ENCODE assay signal across 8 mouse cellular contexts in genomic region chr17:5298891-5299559, GRCm38 (mm10).
DNase-seq lines count a peak whose midpoint lies in the region; ATAC-seq and TF ChIP-seq lines count a peak whose summit lies in the region.
"Had no signal": no experiment of that assay in that cellular context is flagged by ENCODE, and none has a peak within 500 bp of the region (broad histone marks: within the 10 kb centered on the region; RNA-seq: fewer than 3 reads in every experiment).

No protein-coding gene starts in this region.

- H3K36me3 ChIP-seq in hindbrain, embryonic 13.5 days: no peaks in the 10 kb centered on the region; the same call in none of the 2 replicates
- 0 out of 2 replicates have a peak, but pooled peaks cover 2% of the 10 kb centered on the region for H3K36me3 ChIP-seq in hindbrain, embryonic 12.5 days
- H3K36me3 ChIP-seq in midbrain, embryonic 11.5 days (ENCODE audit: control insufficient read depth, insufficient read depth, low read length): no peaks in the 10 kb centered on the region
- H3K36me3 ChIP-seq in midbrain, embryonic 10.5 days: peaks cover 32% of the 10 kb centered on the region
- H3K36me3 ChIP-seq in myocyte (ENCODE audit: control insufficient read depth, insufficient read depth): no peaks in the 10 kb centered on the region

- H3K27ac ChIP-seq in hindbrain, embryonic 13.5 days: peak overlapping the region; percentile 31; the same call in 1 of the 2 replicates
- no peak overlapping the region for H3K27ac ChIP-seq in hindbrain, embryonic 12.5 days
- no peak overlapping the region for H3K27ac ChIP-seq in midbrain, embryonic 11.5 days (ENCODE audit: low read depth, low read length)
- H3K27ac ChIP-seq in midbrain, embryonic 10.5 days (replicated peaks): no peak overlapping the region
- H3K27ac ChIP-seq: heart, embryonic 10.5 days had no signal

- no peak for TF ChIP-seq POLR2A in myocyte (IDR thresholded peaks at IDR 0.05; ENCODE audit: insufficient read length, low read depth)

- ATAC-seq in hindbrain, embryonic 13.5 days (ENCODE audit: low FRiP score): no peak
- ATAC-seq in hindbrain, embryonic 12.5 days (ENCODE audit: low FRiP score): no peak
- no peak for ATAC-seq in midbrain, embryonic 11.5 days (ENCODE audit: low FRiP score)

- H3K9me3 ChIP-seq in hindbrain, embryonic 13.5 days: no peaks in the 10 kb centered on the region
- no peaks in the 10 kb centered on the region for H3K9me3 ChIP-seq in hindbrain, embryonic 12.5 days (replicated peaks)
- no peaks in the 10 kb centered on the region for H3K9me3 ChIP-seq in midbrain, embryonic 11.5 days (ENCODE audit: control insufficient read depth, low read length)
- H3K9me3 ChIP-seq in midbrain, embryonic 10.5 days (replicated peaks): no peaks in the 10 kb centered on the region
- H3K9me3 ChIP-seq: heart, embryonic 10.5 days had no signal

- H3K4me2 ChIP-seq in hindbrain, embryonic 13.5 days: no peak overlapping the region
- no peak overlapping the region for H3K4me2 ChIP-seq in hindbrain, embryonic 12.5 days (replicated peaks)
- H3K4me2 ChIP-seq in midbrain, embryonic 11.5 days: no peak overlapping the region
- no peak overlapping the region for H3K4me2 ChIP-seq in myocyte (ENCODE audit: low read depth)

- peaks cover 58% of the 10 kb centered on the region for H3K4me1 ChIP-seq in hindbrain, embryonic 13.5 days (replicated peaks)
- H3K4me1 ChIP-seq in hindbrain, embryonic 12.5 days: peaks cover 26% of the 10 kb centered on the region
- peaks cover 11% of the 10 kb centered on the region for H3K4me1 ChIP-seq in midbrain, embryonic 11.5 days (ENCODE audit: control insufficient read depth, insufficient read depth, low read length)
- H3K4me1 ChIP-seq in midbrain, embryonic 10.5 days: peaks cover 36% of the 10 kb centered on the region

- WGBS in hindbrain, embryonic 13.5 days: 79% methylated on average over 5 of the region's 5 CpGs
- 89% methylated on average over 5 of the region's 5 CpGs for WGBS in hindbrain, embryonic 12.5 days
- WGBS in midbrain, embryonic 11.5 days: 86% methylated on average over 5 of the region's 5 CpGs
- WGBS in midbrain, embryonic 10.5 days: 89% methylated on average over 5 of the region's 5 CpGs

- no peak overlapping the region for H3ac ChIP-seq in myocyte (ENCODE audit: control insufficient read depth, insufficient read length)

- H3K9ac ChIP-seq in hindbrain, embryonic 13.5 days: 0 out of 2 replicates have a peak overlapping the region, but pooled peaks have one; percentile 40
- H3K9ac ChIP-seq in hindbrain, embryonic 12.5 days: no peak overlapping the region
- no peak overlapping the region for H3K9ac ChIP-seq in midbrain, embryonic 11.5 days (ENCODE audit: low read length)

- H3K27me3 ChIP-seq in hindbrain, embryonic 13.5 days: no peaks in the 10 kb centered on the region
- no peaks in the 10 kb centered on the region for H3K27me3 ChIP-seq in hindbrain, embryonic 12.5 days
- no peaks in the 10 kb centered on the region for H3K27me3 ChIP-seq in midbrain, embryonic 11.5 days (ENCODE audit: control insufficient read depth, insufficient read depth, low read length)
- no peaks in the 10 kb centered on the region for H3K27me3 ChIP-seq in midbrain, embryonic 10.5 days (ENCODE audit: low read depth, poor library complexity, severe bottlenecking)
- no peaks in the 10 kb centered on the region for H3K27me3 ChIP-seq in myocyte (ENCODE audit: control insufficient read depth, insufficient read depth, insufficient read length)

- DNase-seq in midbrain, embryonic 11.5 days (ENCODE audit: low spot score, missing footprints): peak; percentile 60
- DNase-seq in midbrain, embryonic 10.5 days (ENCODE audit: low spot score): no peak
- DNase-seq in cerebellum, adult 9-11 months: peak; percentile 71
- DNase-seq in T-cell, adult 2 months (ENCODE audit: low spot score): no peak

- H3K4me3 ChIP-seq in hindbrain, embryonic 13.5 days: no peak overlapping the region
- no peak overlapping the region for H3K4me3 ChIP-seq in hindbrain, embryonic 12.5 days
- H3K4me3 ChIP-seq in midbrain, embryonic 11.5 days (ENCODE audit: low read depth, low read length): no peak overlapping the region
- no peak overlapping the region for H3K4me3 ChIP-seq in midbrain, embryonic 10.5 days
- H3K4me3 ChIP-seq in myocyte: no peak overlapping the region
- H3K4me3 ChIP-seq: heart, embryonic 10.5 days had no signal

- H3K79me2 ChIP-seq in myocyte (ENCODE audit: control insufficient read depth, insufficient read depth): no peaks in the 10 kb centered on the region

TF ChIP-seq in myocyte, 11 proteins besides CTCF, POLR2A, EP300 and RAD21:
- TF ChIP-seq USF1 (IDR thresholded peaks at IDR 0.05; ENCODE audit: low read depth) (no peak), SRF (IDR thresholded peaks at IDR 0.05; ENCODE audit: control insufficient read depth, insufficient read length, low read depth) (no peak), TCF12 (IDR thresholded peaks at IDR 0.05; ENCODE audit: insufficient read depth, poor library complexity, severe bottlenecking) (no peak), CEBPB (IDR thresholded peaks at IDR 0.05; ENCODE audit: insufficient read depth, poor library complexity, severe bottlenecking) (no peak), MAX (IDR thresholded peaks at IDR 0.05; ENCODE audit: low read depth) (no peak), E2F4 (IDR thresholded peaks at IDR 0.05; ENCODE audit: insufficient read depth) (no peak), MYOD1 (IDR thresholded peaks at IDR 0.05; ENCODE audit: control insufficient read depth in 1 of 3, insufficient read length in 2 of 3, low read depth in 2 of 3) (peak in 2 of 3 experiments; percentile 64), REST (IDR thresholded peaks at IDR 0.05; ENCODE audit: insufficient read depth, insufficient read length) (no peak), POLR2AphosphoS2 (IDR thresholded peaks at IDR 0.05; ENCODE audit: insufficient read length, low read depth) (no peak), TCF3 (IDR thresholded peaks at IDR 0.05; ENCODE audit: insufficient read length, low read depth) (no peak), MYOG (IDR thresholded peaks at IDR 0.05; ENCODE audit: control insufficient read depth in 1 of 3, insufficient read depth in 1 of 3, insufficient read length in 2 of 3, low read depth in 2 of 3) (peak in 2 of 3 experiments; percentile 28 to 85)

Comparison
In these comparisons a context has a peak if more than half of its experiments do, and no peak if none do; other contexts are left out.
1. DNase-seq: peak in midbrain, embryonic 11.5 days (single experiment) and cerebellum, adult 9-11 months (single experiment); none in midbrain, embryonic 10.5 days (single experiment) and T-cell, adult 2 months (single experiment).